Mouse (Mus musculus): ENCODE results near the gene Hsd17b1. TPM values are rescaled to one million over a fixed set of nuclear protein-coding genes. Genes with fewer than 3 reads are reported as not detected.

Hsd17b1 gene
- polyA plus RNA-seq, 1 experiment from 2014 or later, result not detected

- no peaks in the 10 kb centered on the region for H3K27me3 ChIP-seq (ENCODE audit: control insufficient read depth, insufficient read depth, low read length)
- H3K9me3 ChIP-seq (replicated peaks; ENCODE audit: control insufficient read depth, low read length), result no peaks in the 10 kb centered on the region
- H3K4me2 ChIP-seq (ENCODE audit: low read depth, low read length), result no peak overlapping the region
- H3K27ac ChIP-seq (replicated peaks; ENCODE audit: low read depth, low read length), result no peak overlapping the region
- H3K4me3 ChIP-seq (ENCODE audit: low read depth, low read length), result no peak overlapping the region
- peaks cover 2% of the 10 kb centered on the region for H3K36me3 ChIP-seq (replicated peaks; ENCODE audit: control insufficient read depth, insufficient read depth, low read depth, low read length)
- DNase-seq (ENCODE audit: low spot score) (no peak), ATAC-seq (replicated peaks; ENCODE audit: insufficient number of reproducible peaks, low FRiP score, low TSS enrichment, low read depth) (no peak)
- H3K4me1 ChIP-seq (ENCODE audit: control insufficient read depth, insufficient read depth, low read length), result peaks cover 2% of the 10 kb centered on the region; the same call in 1 of the 2 replicates
- no peak overlapping the region for H3K9ac ChIP-seq (replicated peaks; ENCODE audit: low read length)
- 87% methylated on average over 1 of the region's 1 CpGs for WGBS
Observed at GRCm38 (mm10) chr11:101089931-101090330, 11.7 kb downstream of the Hsd17b1 start.

- WGBS, result 2% methylated on average over 18 of the region's 18 CpGs
- ATAC-seq (replicated peaks; ENCODE audit: insufficient number of reproducible peaks, low FRiP score, low TSS enrichment, low read depth), result peak; percentile 36; the same call in 1 of the 2 replicates
Observed at GRCm38 (mm10) chr11:101094930-101095313, 16.7 kb downstream of the Hsd17b1 start.

DNA sequence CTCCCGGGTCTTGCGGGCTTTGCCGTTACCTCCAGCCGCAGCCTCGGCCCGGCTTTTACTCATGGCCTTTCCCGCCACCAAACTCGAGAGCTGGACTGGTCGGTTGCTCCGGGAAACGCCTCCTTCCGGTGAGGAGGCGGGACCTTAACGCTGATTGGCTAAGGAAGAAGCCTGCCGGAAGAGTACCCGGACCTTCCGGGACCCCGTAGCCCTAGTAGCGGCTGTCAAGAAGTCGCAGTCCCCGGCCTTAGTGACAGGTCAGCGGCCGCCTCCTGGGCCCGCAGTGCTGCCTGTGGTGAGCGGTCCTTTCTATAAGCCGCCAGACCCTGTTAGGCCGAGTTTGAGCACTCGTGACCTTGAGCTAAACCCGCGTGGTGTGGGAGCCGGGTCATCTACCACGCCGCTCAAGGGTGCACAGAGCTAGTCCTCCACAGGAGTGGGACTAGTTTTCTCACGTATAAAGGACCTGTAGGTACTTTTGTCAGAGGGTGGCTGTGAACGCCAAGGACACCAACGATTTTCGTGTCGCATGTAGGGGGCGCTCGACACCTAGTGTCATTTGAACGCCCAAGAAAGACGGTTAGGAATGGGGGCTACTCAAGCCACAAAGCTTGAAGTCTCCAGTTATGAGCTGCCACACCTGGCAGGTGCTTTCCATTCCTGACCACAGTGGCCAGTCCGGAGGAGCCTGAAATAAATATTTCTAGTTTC is 17.3 kb downstream of the Hsd17b1 start, which contains the start of gene Psmc3ip:
TSS of gene Psmc3ip (minus strand) at position 123 of the 711 bp plus-strand sequence.
- H3K9me3 ChIP-seq (replicated peaks; ENCODE audit: control insufficient read depth, low read length), result no peaks in the 10 kb centered on the region
- H3K9ac ChIP-seq (replicated peaks; ENCODE audit: low read length), result peak within 1 kb of the TSS; percentile 84
- H3K36me3 ChIP-seq (replicated peaks; ENCODE audit: control insufficient read depth, insufficient read depth, low read depth, low read length), result peaks cover 13% of the 10 kb centered on the region
- H3K4me2 ChIP-seq (ENCODE audit: low read depth, low read length), result peak within 1 kb of the TSS; percentile 86
- ATAC-seq (replicated peaks; ENCODE audit: insufficient number of reproducible peaks, low FRiP score, low TSS enrichment, low read depth) (peak; percentile 93), DNase-seq (ENCODE audit: low spot score) (peak; percentile 98)
- H3K27ac ChIP-seq (replicated peaks; ENCODE audit: low read depth, low read length), result peak within 1 kb of the TSS; percentile 47; the same call in 1 of the 2 replicates
- H3K27me3 ChIP-seq (ENCODE audit: control insufficient read depth, insufficient read depth, low read length), result no peaks in the 10 kb centered on the region
- peak within 1 kb of the TSS; percentile 78 for H3K4me3 ChIP-seq (ENCODE audit: low read depth, low read length)
- no peaks in the 10 kb centered on the region for H3K4me1 ChIP-seq (ENCODE audit: control insufficient read depth, insufficient read depth, low read length)
- 1% methylated on average over 43 of the region's 43 CpGs for WGBS

More at GRCm38 (mm10) chr11:101094930-101095313, 16.7 kb downstream of the Hsd17b1 start:
- no peaks in the 10 kb centered on the region for H3K9me3 ChIP-seq (replicated peaks; ENCODE audit: control insufficient read depth, low read length)
- H3K27ac ChIP-seq (replicated peaks; ENCODE audit: low read depth, low read length), result peak overlapping the region; percentile 47; the same call in 1 of the 2 replicates
- H3K4me3 ChIP-seq (ENCODE audit: low read depth, low read length), result peak overlapping the region; percentile 78
- no peaks in the 10 kb centered on the region for H3K27me3 ChIP-seq (ENCODE audit: control insufficient read depth, insufficient read depth, low read length)
- DNase-seq (ENCODE audit: low spot score), result peak; percentile 24
- peaks cover 13% of the 10 kb centered on the region for H3K36me3 ChIP-seq (replicated peaks; ENCODE audit: control insufficient read depth, insufficient read depth, low read depth, low read length)
- peak overlapping the region; percentile 86 for H3K4me2 ChIP-seq (ENCODE audit: low read depth, low read length)
- H3K4me1 ChIP-seq (ENCODE audit: control insufficient read depth, insufficient read depth, low read length), result no peaks in the 10 kb centered on the region
- H3K9ac ChIP-seq (replicated peaks; ENCODE audit: low read length), result peak overlapping the region; percentile 84

GRCm38 (mm10) chr11:101098231-101098630 is 20.0 kb downstream of the Hsd17b1 start:
- H3K36me3 ChIP-seq (replicated peaks; ENCODE audit: control insufficient read depth, insufficient read depth, low read depth, low read length), result peaks cover 11% of the 10 kb centered on the region
- H3K27ac ChIP-seq (replicated peaks; ENCODE audit: low read depth, low read length), result no peak overlapping the region
- DNase-seq (ENCODE audit: low spot score) (no peak), ATAC-seq (replicated peaks; ENCODE audit: insufficient number of reproducible peaks, low FRiP score, low TSS enrichment, low read depth) (no peak)
- 89% methylated on average over 8 of the region's 8 CpGs for WGBS
- no peaks in the 10 kb centered on the region for H3K9me3 ChIP-seq (replicated peaks; ENCODE audit: control insufficient read depth, low read length)
- no peaks in the 10 kb centered on the region for H3K27me3 ChIP-seq (ENCODE audit: control insufficient read depth, insufficient read depth, low read length)
- H3K4me1 ChIP-seq (ENCODE audit: control insufficient read depth, insufficient read depth, low read length), result no peaks in the 10 kb centered on the region
- no peak overlapping the region for H3K4me2 ChIP-seq (ENCODE audit: low read depth, low read length)
- H3K9ac ChIP-seq (replicated peaks; ENCODE audit: low read length), result no peak overlapping the region
- no peak overlapping the region for H3K4me3 ChIP-seq (ENCODE audit: low read depth, low read length)

- peak; percentile 35 for DNase-seq (ENCODE audit: low spot score)
- 82% methylated on average over 5 of the region's 5 CpGs for WGBS
- no peaks in the 10 kb centered on the region for H3K9me3 ChIP-seq (replicated peaks; ENCODE audit: control insufficient read depth, low read length)
- H3K4me3 ChIP-seq (ENCODE audit: low read depth, low read length), result no peak overlapping the region
- no peak overlapping the region for H3K27ac ChIP-seq (replicated peaks; ENCODE audit: low read depth, low read length)
- no peak overlapping the region for H3K4me2 ChIP-seq (ENCODE audit: low read depth, low read length)
- H3K36me3 ChIP-seq (replicated peaks; ENCODE audit: control insufficient read depth, insufficient read depth, low read depth, low read length), result peaks cover 11% of the 10 kb centered on the region
- no peak overlapping the region for H3K9ac ChIP-seq (replicated peaks; ENCODE audit: low read length)
- H3K27me3 ChIP-seq (ENCODE audit: control insufficient read depth, insufficient read depth, low read length), result no peaks in the 10 kb centered on the region
- no peak for ATAC-seq (replicated peaks; ENCODE audit: insufficient number of reproducible peaks, low FRiP score, low TSS enrichment, low read depth)
- no peaks in the 10 kb centered on the region for H3K4me1 ChIP-seq (ENCODE audit: control insufficient read depth, insufficient read depth, low read length)
Observed at GRCm38 (mm10) chr11:101103011-101103410, 24.8 kb downstream of the Hsd17b1 start.

GRCm38 (mm10) chr11:101109351-101109750 is 31.1 kb downstream of the Hsd17b1 start:
- Histone ChIP-seq H3K4me2 (ENCODE audit: low read depth, low read length) (no peak overlapping the region), H3K9ac (replicated peaks; ENCODE audit: low read length) (no peak overlapping the region), H3K9me3 (replicated peaks; ENCODE audit: control insufficient read depth, low read length) (no peaks in the 10 kb centered on the region), H3K27me3 (ENCODE audit: control insufficient read depth, insufficient read depth, low read length) (no peaks in the 10 kb centered on the region), H3K27ac (replicated peaks; ENCODE audit: low read depth, low read length) (no peak overlapping the region), H3K4me1 (ENCODE audit: control insufficient read depth, insufficient read depth, low read length) (no peaks in the 10 kb centered on the region), H3K4me3 (ENCODE audit: low read depth, low read length) (no peak overlapping the region), H3K36me3 (replicated peaks; ENCODE audit: control insufficient read depth, insufficient read depth, low read depth, low read length) (no peaks in the 10 kb centered on the region)
- no peak for DNase-seq (ENCODE audit: low spot score)
- no peak for ATAC-seq (replicated peaks; ENCODE audit: insufficient number of reproducible peaks, low FRiP score, low TSS enrichment, low read depth)
- WGBS, result 74% methylated on average over 4 of the region's 4 CpGs

GRCm38 (mm10) chr11:101110708-101111107 is 32.5 kb downstream of the Hsd17b1 start:
- no peak for DNase-seq (ENCODE audit: low spot score)
- WGBS, result 69% methylated on average over 5 of the region's 5 CpGs
- no peak overlapping the region for H3K4me2 ChIP-seq (ENCODE audit: low read depth, low read length)
- no peak overlapping the region for H3K27ac ChIP-seq (replicated peaks; ENCODE audit: low read depth, low read length)
- no peak for ATAC-seq (replicated peaks; ENCODE audit: insufficient number of reproducible peaks, low FRiP score, low TSS enrichment, low read depth)
- H3K4me1 ChIP-seq (ENCODE audit: control insufficient read depth, insufficient read depth, low read length), result no peaks in the 10 kb centered on the region
- H3K9ac ChIP-seq (replicated peaks; ENCODE audit: low read length), result no peak overlapping the region
- H3K36me3 ChIP-seq (replicated peaks; ENCODE audit: control insufficient read depth, insufficient read depth, low read depth, low read length), result no peaks in the 10 kb centered on the region
- H3K9me3 ChIP-seq (replicated peaks; ENCODE audit: control insufficient read depth, low read length), result no peaks in the 10 kb centered on the region
- H3K4me3 ChIP-seq (ENCODE audit: low read depth, low read length), result no peak overlapping the region
- no peaks in the 10 kb centered on the region for H3K27me3 ChIP-seq (ENCODE audit: control insufficient read depth, insufficient read depth, low read length)

DNA sequence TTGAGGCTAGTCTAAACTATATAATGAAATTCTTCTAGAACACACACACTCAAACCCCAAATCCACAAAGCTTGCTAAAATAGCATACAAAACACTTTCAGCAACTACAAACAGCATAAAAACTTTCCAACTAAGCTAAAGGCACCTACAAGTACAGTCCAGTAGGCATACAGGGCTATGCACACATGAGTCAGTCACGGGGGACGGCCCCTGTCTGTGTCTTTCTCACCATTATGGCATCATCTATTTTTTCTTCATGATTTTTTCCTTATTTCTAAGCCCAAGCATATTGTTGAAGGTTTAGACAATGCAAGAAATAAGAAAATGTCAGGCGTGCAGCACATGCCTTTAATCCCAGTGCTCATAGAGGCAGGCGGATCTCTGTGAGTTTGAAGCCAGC is 33.0 kb downstream of the Hsd17b1 start:
- WGBS, result 90% methylated on average over 4 of the region's 4 CpGs
- no peak overlapping the region for H3K4me3 ChIP-seq (ENCODE audit: low read depth, low read length)
- no peaks in the 10 kb centered on the region for H3K36me3 ChIP-seq (replicated peaks; ENCODE audit: control insufficient read depth, insufficient read depth, low read depth, low read length)
- no peak for DNase-seq (ENCODE audit: low spot score)
- no peaks in the 10 kb centered on the region for H3K9me3 ChIP-seq (replicated peaks; ENCODE audit: control insufficient read depth, low read length)
- no peaks in the 10 kb centered on the region for H3K4me1 ChIP-seq (ENCODE audit: control insufficient read depth, insufficient read depth, low read length)
- H3K9ac ChIP-seq (replicated peaks; ENCODE audit: low read length), result no peak overlapping the region
- no peak for ATAC-seq (replicated peaks; ENCODE audit: insufficient number of reproducible peaks, low FRiP score, low TSS enrichment, low read depth)
- no peak overlapping the region for H3K4me2 ChIP-seq (ENCODE audit: low read depth, low read length)
- H3K27ac ChIP-seq (replicated peaks; ENCODE audit: low read depth, low read length), result no peak overlapping the region
- H3K27me3 ChIP-seq (ENCODE audit: control insufficient read depth, insufficient read depth, low read length), result no peaks in the 10 kb centered on the region
